Mouse (Mus musculus) effector memory CD4-positive, alpha-beta T cell, adult 7 months (primary cell): Measurements from ENCODE around the gene Crcp. TPM values are rescaled to one million over a fixed set of nuclear protein-coding genes. Genes with fewer than 3 reads are reported as not detected.

ENCODE experiments used
- polyA plus RNA-seq: library from polyadenylated mRNA; unstranded; fragments of 100-300 nt; shearing (Covaris generic); gene quantifications from one replicate; pipeline ENCODE4 v1.2.1, GENCODE M21; 2017

Crcp gene
- polyA plus RNA-seq = 27.5 TPM

DNA sequence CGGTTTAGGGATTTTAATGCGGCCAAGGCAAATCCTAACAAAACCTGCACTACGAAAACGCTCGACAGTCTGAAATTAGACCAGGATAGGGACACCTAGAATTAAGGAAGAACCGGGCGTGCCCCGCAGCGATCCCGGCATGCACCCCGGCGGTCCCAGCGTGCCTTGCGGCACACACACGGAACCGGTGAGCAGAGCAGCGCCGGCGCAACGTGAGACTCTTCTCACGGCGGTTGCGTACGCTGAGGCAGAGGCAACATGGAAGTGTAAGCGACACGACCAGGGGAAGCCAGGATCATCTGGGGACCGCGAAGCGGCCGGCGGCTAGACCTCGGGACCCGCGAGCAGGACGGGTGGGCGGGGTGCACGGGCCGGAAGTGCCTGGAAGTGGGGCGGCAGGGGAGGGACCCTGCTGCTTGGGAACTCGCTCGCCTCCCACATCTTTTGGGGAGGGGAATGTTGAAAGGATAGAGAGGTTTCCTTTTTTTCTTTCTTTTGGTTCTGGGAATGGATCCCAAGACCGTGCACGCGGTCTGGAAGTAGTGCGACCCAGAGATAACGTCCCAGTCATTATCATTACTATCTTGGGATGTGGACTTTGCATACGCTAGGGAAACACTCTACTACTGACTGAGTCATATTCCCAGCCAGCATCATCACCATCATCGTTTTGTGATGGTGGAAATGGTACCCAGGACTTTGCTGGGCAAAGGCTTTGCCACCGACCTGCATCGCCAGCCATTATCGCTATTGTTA lies at the start of gene Crcp, which contains the start of gene Asl:
Gene Crcp, plus strand, starts transcription at position 149 of the 756 bp plus-strand sequence.
Gene Asl, minus strand, starts transcription at position 106 of the 756 bp plus-strand sequence.

DNA sequence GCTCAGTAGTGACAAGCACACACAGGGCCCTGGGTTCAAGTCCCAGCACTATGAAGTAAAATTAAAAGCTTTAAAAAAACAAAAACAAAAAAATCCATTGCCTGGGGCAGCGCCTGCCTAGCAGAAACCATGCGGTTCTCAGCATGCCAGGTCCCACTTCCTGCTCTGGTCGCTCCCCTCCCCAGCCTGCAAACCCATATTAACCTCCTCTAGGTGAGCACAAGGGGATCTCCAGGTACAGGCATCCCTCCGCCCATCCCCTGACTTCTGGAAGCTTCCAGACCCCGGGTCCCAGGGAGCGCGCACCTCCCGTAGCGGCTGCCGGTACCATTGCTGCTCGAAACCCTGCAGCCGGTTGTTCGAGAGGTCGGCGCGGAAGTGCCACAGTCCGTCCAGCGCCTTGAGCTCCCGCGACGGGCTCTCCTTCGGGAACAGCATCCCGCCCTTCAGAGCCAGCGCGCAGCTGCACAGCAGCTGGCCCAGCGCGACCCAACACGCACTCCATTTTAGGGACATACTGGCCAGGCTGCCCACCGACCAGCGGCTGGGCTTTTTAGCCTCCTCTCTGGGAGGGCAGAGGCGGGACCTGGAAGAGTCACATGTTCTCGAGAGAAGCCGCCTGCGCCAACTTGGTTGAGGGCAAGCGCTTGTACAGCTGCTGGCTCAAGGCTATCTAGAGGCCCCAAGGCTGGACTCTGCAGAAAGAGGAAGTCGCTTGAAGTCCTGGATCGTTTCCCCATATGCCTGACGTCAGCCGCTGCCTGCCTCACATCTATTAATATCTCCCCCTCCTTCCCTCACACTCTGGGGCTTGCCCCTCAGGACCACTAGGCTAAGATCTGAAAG lies 26.6 kb upstream of the Crcp start, which contains the start of gene Gusb:
Gene Gusb, minus strand, starts transcription at position 749 of the 846 bp plus-strand sequence.

DNA sequence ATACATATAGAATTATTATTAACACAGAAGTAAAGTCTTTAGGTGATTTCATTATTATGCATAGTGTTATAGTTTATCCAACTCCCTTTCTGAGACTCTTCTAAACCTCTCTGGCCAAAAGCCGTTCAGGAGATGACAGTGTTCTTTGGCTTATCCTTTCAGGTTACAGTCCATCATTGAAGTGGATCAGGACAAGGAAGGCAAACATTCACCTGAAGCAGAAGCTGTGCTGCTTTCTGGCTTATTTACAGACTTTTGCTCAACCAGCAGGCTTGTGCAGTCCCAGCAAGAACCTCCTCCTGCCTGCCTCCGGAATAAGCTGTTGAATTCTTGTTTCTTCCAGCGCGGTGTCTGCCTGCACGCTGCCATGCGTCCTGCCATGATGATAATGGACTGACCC lies 43.9 kb downstream of the Crcp start, which contains the start of gene Tpst1:
Gene Tpst1, plus strand, starts transcription at position 301 of the 400 bp plus-strand sequence.

Other genes with a start within 250 kb of the Crcp start
- gene Psph, start 241.8 kb upstream of the Crcp start, polyA plus RNA-seq = 25.9 TPM
- gene Sumf2, start 182.3 kb upstream of the Crcp start, polyA plus RNA-seq = 9.6 TPM
- gene Chchd2, start 141.8 kb upstream of the Crcp start, polyA plus RNA-seq = 464 TPM
- gene Zbed5, start 133.6 kb upstream of the Crcp start, polyA plus RNA-seq = 0.23 TPM
- gene Phkg1, start 130.7 kb upstream of the Crcp start, polyA plus RNA-seq = 0.17 TPM
- 1.1 TPM for gene Nupr1l, start 120.8 kb upstream of the Crcp start, polyA plus RNA-seq
- gene Vkorc1l1, start 87.3 kb upstream of the Crcp start, polyA plus RNA-seq = 13.8 TPM
- 18.6 TPM for gene Gusb, start 26.2 kb upstream of the Crcp start, polyA plus RNA-seq
- gene Asl, start within 50 bp of the Crcp start, polyA plus RNA-seq = 41.9 TPM
- gene Tpst1, start 44.0 kb downstream of the Crcp start, polyA plus RNA-seq = 5.9 TPM
- 0.76 TPM for gene Kctd7, start 115.6 kb downstream of the Crcp start, polyA plus RNA-seq
- 47.6 TPM for gene Rabgef1, start 142.5 kb downstream of the Crcp start, polyA plus RNA-seq
- gene Tmem248, start 187.8 kb downstream of the Crcp start, polyA plus RNA-seq = 109 TPM
- gene Sbds, start 226.2 kb downstream of the Crcp start, polyA plus RNA-seq = 168 TPM
- gene Tyw1, start 226.3 kb downstream of the Crcp start, polyA plus RNA-seq = 22.2 TPM